Mouse (Mus musculus) megakaryocyte, embryonic 14.5 days (primary cell): ENCODE measurements around the gene Mfsd5.

Experiments
- FLI1 ChIP-seq: IDR thresholded peaks from 2 replicates; pipeline ENCODE4 v1.6.1; 2012; ENCODE audit warnings: low read length, inconsistent platforms, mixed read lengths
- GATA1 ChIP-seq: IDR thresholded peaks from 3 replicates; pipeline ENCODE4 v1.6.1; 2012; ENCODE audit warnings: mixed read lengths, low read length, inconsistent platforms, borderline replicate concordance

DNA sequence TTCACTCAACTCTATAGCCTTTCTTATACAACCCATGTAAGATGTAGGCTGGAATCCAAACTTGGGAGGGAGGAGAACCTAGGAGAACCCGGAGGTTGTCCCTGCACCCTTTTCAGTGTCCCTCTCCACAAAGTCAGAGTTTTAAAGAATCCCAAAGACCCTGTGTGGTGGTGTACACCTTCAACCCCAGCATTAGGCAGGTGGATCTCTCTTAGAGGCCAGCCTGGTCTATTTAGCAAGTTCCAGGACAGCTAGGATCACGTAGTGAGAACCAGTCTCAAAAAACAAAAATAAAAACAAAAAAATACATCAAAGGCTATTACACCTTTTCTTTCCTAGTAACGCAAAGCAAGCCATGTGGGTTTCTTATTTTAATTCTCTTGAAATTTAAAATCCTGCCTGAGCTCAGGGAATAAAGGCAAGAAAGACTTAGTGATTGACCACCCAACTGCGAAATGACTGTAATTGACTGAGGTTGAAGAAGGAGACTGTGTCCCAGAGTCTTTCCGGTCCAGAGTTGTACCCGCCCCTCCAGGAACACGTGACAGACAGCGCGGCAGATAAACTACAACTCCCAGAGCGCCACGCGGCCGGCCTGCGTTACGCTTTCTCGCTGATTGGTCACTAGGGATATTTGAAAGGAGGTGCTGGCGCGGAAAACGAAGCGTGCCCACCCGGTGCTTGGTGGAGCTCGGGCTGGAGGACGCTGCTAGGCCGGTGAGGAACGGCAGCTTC is 16.5 kb downstream of the Mfsd5 start, which contains the start of gene Espl1:
- TF ChIP-seq GATA1 (no peak), FLI1 (peak; percentile 42; the same call in 1 of the 2 replicates)
